Mouse (Mus musculus) thymus, adult 2 months (tissue): ENCODE results near the gene Deaf1.

Experiments used
- CTCF ChIP-seq: fragments of 200-500 bp; IDR thresholded peaks from 2 replicates; pipeline ENCODE4 v1.5.1; 2012; ENCODE audit warnings: mild to moderate bottlenecking, control low read depth, low read length, moderate library complexity, borderline replicate concordance; ENCODE audit not compliant: control insufficient read depth, poor library complexity, insufficient read depth; ENCODE audit errors: extremely low read depth
- POLR2A ChIP-seq: fragments of 200-500 bp; IDR thresholded peaks from 2 replicates; pipeline ENCODE4 v1.6.1; 2012; ENCODE audit warnings: mild to moderate bottlenecking, low read length, control low read depth, moderate library complexity; ENCODE audit not compliant: control insufficient read depth, poor library complexity, insufficient read depth; ENCODE audit errors: extremely low read depth

DNA sequence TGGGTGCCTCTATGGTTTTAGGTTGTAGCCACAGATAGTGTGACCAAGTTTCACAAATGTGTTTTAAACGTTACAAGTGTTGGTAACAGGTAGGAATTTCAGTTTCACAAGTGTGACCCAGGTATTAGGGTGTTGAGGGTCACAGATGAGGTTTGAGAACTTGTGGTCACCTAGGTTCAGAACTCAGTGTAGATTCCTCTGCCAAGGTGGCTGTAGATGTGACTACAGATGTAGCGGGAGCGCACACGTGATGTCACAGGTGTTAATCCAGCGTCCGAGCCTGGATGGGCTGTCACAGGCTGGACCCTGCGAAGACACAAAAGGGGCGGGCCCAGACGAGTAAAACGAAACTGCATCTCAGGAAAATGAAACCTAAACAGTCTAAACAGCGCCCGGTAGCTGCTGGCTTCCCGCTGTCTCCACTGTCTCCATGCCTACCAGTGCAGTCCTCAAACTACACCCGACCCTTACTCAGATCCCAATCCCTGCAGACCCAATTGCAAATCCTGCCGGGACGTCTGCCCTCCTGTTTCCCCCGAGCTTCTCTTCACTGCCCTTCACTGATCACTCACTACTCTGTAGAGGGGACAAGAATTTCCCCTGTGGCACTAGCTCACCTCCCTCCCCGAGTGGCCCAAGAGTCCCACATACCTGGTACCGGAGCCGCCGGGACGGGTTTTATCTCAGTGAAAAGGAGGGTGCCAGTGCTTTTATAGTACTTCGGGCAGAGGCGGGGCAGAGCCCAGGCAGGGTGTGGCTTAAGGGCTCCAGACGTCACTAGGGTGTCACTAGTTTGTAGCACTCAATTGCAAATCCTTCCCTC lies 61.5 kb downstream of the Deaf1 start, which contains the start of gene Irf7:
- TF ChIP-seq CTCF (no peak), POLR2A (0 out of 2 replicates have a peak, but pooled peaks have one; percentile 26)
